Mouse (Mus musculus) ES-E14 (cell line): ENCODE measurements at regions not wholly inside any gene's neighbourhood (a gene's known extent, or its start where the extent isn't known, plus 50 kb on each side); places are given as distances from the start of the nearest gene placed in this dataset.

Experiments used
- CHD2 ChIP-seq: IDR thresholded peaks from 2 replicates; pipeline ENCODE4 v1.6.1; 2014; ENCODE audit warnings: mild to moderate bottlenecking, low read depth, low read length, inconsistent platforms
- ZNF384 ChIP-seq: IDR thresholded peaks from 2 replicates; pipeline ENCODE4 v1.6.1; 2012; ENCODE audit warnings: low read depth, low read length, inconsistent platforms

DNA sequence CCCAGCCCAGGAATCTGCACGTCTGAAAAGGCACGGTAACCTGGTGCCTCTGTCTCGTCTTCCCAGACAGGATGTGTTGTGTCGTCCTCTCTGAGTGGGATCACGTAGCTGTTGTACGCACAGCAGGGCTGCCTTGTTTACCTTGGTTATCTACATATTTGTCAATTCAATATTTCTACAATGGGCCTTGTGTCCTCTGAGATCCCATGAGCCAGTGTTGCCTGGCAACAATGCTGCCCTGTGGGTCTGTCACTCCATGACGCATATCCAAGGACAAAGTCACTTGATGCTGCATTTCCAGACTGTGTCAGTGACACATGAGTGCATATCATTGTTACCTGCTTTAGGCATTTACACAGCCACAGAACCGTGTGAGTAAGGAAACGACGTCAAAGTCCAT is 191.9 kb downstream of the Diras2 start:
- TF ChIP-seq CHD2 (no peak), ZNF384 (no peak)
